Mouse (Mus musculus) kidney, postnatal 0 days (tissue): ENCODE measurements around the gene Masp1. TPM values are rescaled to one million over a fixed set of nuclear protein-coding genes. Genes with fewer than 3 reads are reported as not detected.

ENCODE experiments used
- ATAC-seq: fragments of 200-750 bp; cut with Nextera tagmentation; replicated peaks from 2 replicates; pipeline ENCODE4 v1.8.0; 2017; ENCODE audit warnings: low read depth, moderate number of reproducible peaks, moderate TSS enrichment, moderate library complexity; ENCODE audit not compliant: low FRiP score
- DNase-seq: peaks from one replicate; pipeline ENCODE4 v3.0.0-alpha.2; 2016; ENCODE audit warnings: low spot score
- H3K27ac ChIP-seq: fragments of 300-500 bp; sonication (generic); 2 replicates; pipeline ENCODE4 v1.5.1; 2014; ENCODE audit warnings: mild to moderate bottlenecking
- H3K27me3 ChIP-seq: fragments of 300-500 bp; sonication (generic); 2 replicates; pipeline ENCODE4 v1.6.1; 2014; ENCODE audit warnings: low read length, mixed read lengths; ENCODE audit not compliant: insufficient read depth
- H3K36me3 ChIP-seq: fragments of 300-500 bp; sonication (generic); 2 replicates; pipeline ENCODE4 v1.6.1; 2014; ENCODE audit warnings: low read length, mixed read lengths; ENCODE audit not compliant: insufficient read depth
- H3K4me1 ChIP-seq: fragments of 300-500 bp; sonication (generic); replicated peaks from 2 replicates; pipeline ENCODE4 v1.6.1; 2014; ENCODE audit warnings: antibody characterized with exemption, low read length, mixed read lengths; ENCODE audit not compliant: insufficient read depth
- H3K4me2 ChIP-seq: fragments of 300-500 bp; sonication (generic); 2 replicates; pipeline ENCODE4 v1.6.1; 2014; ENCODE audit warnings: mild to moderate bottlenecking, low read length, moderate library complexity, mixed read lengths
- H3K4me3 ChIP-seq: fragments of 300-500 bp; sonication (generic); replicated peaks from 2 replicates; pipeline ENCODE4 v1.5.1; 2014; ENCODE audit warnings: low read depth, low read length
- H3K9ac ChIP-seq: fragments of 300-500 bp; sonication (generic); 2 replicates; pipeline ENCODE4 v1.6.1; 2014; ENCODE audit warnings: low read depth, low read length
- H3K9me3 ChIP-seq: fragments of 300-500 bp; sonication (generic); replicated peaks from 2 replicates; pipeline ENCODE4 v1.6.1; 2016; ENCODE audit warnings: low read length, inconsistent platforms, mixed read lengths
- CTCF ChIP-seq: IDR thresholded peaks from 2 replicates; pipeline ENCODE4 v1.5.1; 2016; ENCODE audit warnings: antibody characterized with exemption, low read depth, mild to moderate bottlenecking, moderate library complexity
- WGBS: fragments of 180-500 bp; shearing (Covaris S2); extraction: QIAGEN DNeasy Blood & Tissue Kit; methylation state at CpG from one replicate; pipeline ENCODE4 v1.1.7; 2014; 5-methylcytosine and 5-hydroxymethylcytosine counted together
- polyA plus RNA-seq: library from polyadenylated mRNA; unstranded; fragments of >200 nt; fragmentation: Nextera tagmentation; extraction: Ambion mirVana; gene quantifications from 2 replicates; pipeline ENCODE4 v1.2.1, GENCODE M21; 2015

Gene Masp1
- polyA plus RNA-seq, 1 experiment from 2014 or later = 3.3 TPM

- no peak overlapping the region for H3K27ac ChIP-seq
- no peak; the same call in 1 of the 2 replicates for TF ChIP-seq CTCF
- H3K4me3 ChIP-seq = no peak overlapping the region
- H3K36me3 ChIP-seq = no peaks in the 10 kb centered on the region
- 12% methylated on average over 4 of the region's 4 CpGs for WGBS
- H3K9ac ChIP-seq = no peak overlapping the region
- H3K9me3 ChIP-seq = no peaks in the 10 kb centered on the region
- no peak overlapping the region for H3K4me2 ChIP-seq
- H3K4me1 ChIP-seq = peaks cover 2% of the 10 kb centered on the region; the same call in 1 of the 2 replicates
- no peak for ATAC-seq
- peak; percentile 44 for DNase-seq
- no peaks in the 10 kb centered on the region for H3K27me3 ChIP-seq
Measured at GRCm38 (mm10) chr16:23401463-23401862, 119.2 kb downstream of the Masp1 start.

Other genes starting within 250 kb of the Masp1 start
- gene Rtp1, start 91.7 kb downstream of the Masp1 start, polyA plus RNA-seq = not detected in 2 replicates
- 38.1 and 50.7 TPM in 2 replicates for gene Rtp4, start 524 bp downstream of the Masp1 start, polyA plus RNA-seq